Mouse (Mus musculus): ENCODE results near the gene Tbx21. TPM values are rescaled to one million over a fixed set of nuclear protein-coding genes. Genes with fewer than 3 reads are reported as not detected.
A peak's percentile ranks its signal among the peaks of the same experiment; 100 is the strongest.

Gene Tbx21
- polyA plus RNA-seq, 1 experiment from 2014 or later, result 0.14 TPM

DNA sequence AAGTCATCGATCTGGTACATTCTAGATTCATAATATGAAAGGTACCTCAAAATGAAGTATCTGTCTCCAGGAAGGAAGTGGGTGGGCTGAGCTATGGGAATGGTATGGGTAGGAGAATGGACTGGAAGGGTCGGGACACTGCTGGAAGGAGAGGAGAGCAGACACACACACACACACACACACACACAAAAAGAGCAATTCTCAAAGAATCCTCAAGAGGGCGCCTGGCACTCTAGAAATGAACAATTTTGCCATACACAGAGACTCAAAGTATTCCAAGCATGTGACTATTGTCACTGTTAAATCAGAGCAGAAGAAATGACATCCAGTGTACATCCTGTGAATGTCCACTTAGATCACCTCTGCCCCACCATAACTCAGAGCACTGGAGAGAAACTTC, 42.6 kb downstream of the Tbx21 start:
- Histone ChIP-seq H3K4me2 (replicated peaks; ENCODE audit: low read depth, low read length) (no peak overlapping the region), H3K9ac (replicated peaks; ENCODE audit: low read length) (no peak overlapping the region), H3K9me3 (ENCODE audit: low read length) (no peaks in the 10 kb centered on the region), H3K27ac (ENCODE audit: low read length) (no peak overlapping the region), H3K27me3 (ENCODE audit: insufficient read depth, low read length) (no peaks in the 10 kb centered on the region), H3K4me3 (ENCODE audit: low read length) (no peak overlapping the region), H3K4me1 (ENCODE audit: insufficient read depth, low read length) (no peaks in the 10 kb centered on the region), H3K36me3 (ENCODE audit: insufficient read depth, low read length) (0 out of 2 replicates have a peak, but pooled peaks cover 3% of the 10 kb centered on the region)
- 33% methylated on average over 3 of the region's 3 CpGs for WGBS
- ATAC-seq (ENCODE audit: low FRiP score, low TSS enrichment), result no peak

DNA sequence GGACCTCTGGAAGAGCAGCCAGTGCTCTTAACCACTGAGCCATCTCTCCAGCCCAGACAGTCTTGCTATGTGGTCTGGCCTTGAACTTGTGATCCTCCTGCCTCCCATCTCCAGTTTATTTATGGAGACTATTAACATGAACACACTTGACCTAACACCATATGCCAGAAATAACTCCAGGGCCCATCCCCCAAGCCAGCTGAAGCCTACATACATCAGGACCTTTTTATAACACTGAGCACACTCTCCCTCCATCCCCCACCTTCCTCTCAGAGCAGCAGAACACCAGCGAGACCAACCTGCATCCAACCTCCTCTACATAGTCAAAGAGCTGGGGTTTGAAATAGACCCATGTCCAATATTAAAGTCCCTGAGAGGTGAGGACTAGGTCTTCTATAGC, 44.0 kb downstream of the Tbx21 start:
- Histone ChIP-seq H3K4me2 (replicated peaks; ENCODE audit: low read depth, low read length) (no peak overlapping the region), H3K9me3 (ENCODE audit: low read length) (no peaks in the 10 kb centered on the region), H3K4me3 (ENCODE audit: low read length) (no peak overlapping the region), H3K36me3 (ENCODE audit: insufficient read depth, low read length) (peaks cover 6% of the 10 kb centered on the region; the same call in 1 of the 2 replicates), H3K9ac (replicated peaks; ENCODE audit: low read length) (no peak overlapping the region), H3K27ac (ENCODE audit: low read length) (no peak overlapping the region), H3K27me3 (ENCODE audit: insufficient read depth, low read length) (no peaks in the 10 kb centered on the region), H3K4me1 (ENCODE audit: insufficient read depth, low read length) (no peaks in the 10 kb centered on the region)
- 48% methylated on average over 1 of the region's 1 CpGs for WGBS
- no peak for ATAC-seq (ENCODE audit: low FRiP score, low TSS enrichment)

DNA sequence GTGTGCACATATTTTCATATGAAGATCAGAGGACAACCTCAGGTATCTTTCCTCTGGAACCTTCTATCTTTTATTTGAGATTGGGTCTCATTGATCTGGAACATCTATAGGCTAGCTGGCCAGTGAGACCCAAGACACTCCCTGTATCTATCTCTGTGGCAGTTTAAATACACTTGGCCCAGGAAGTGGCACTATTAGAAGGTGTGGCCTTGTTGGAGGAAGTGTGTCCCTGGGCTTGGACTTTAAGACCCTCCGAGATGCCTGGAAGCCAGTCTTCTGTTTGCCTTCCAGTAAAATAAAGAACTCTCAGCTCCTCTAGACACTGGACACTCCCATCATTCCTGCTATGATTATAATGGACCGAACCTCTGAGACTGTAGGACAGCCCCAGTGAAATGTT, 45.4 kb downstream of the Tbx21 start:
- WGBS, result 81% methylated on average over 2 of the region's 2 CpGs
- Histone ChIP-seq H3K4me3 (ENCODE audit: low read length) (no peak overlapping the region), H3K9ac (replicated peaks; ENCODE audit: low read length) (no peak overlapping the region), H3K4me2 (replicated peaks; ENCODE audit: low read depth, low read length) (no peak overlapping the region), H3K36me3 (ENCODE audit: insufficient read depth, low read length) (peaks cover 6% of the 10 kb centered on the region; the same call in 1 of the 2 replicates), H3K27ac (ENCODE audit: low read length) (no peak overlapping the region), H3K27me3 (ENCODE audit: insufficient read depth, low read length) (no peaks in the 10 kb centered on the region), H3K9me3 (ENCODE audit: low read length) (no peaks in the 10 kb centered on the region), H3K4me1 (ENCODE audit: insufficient read depth, low read length) (no peaks in the 10 kb centered on the region)
- no peak for ATAC-seq (ENCODE audit: low FRiP score, low TSS enrichment)

GRCm38 (mm10) chr11:97069333-97069732, 45.8 kb downstream of the Tbx21 start:
- H3K27ac ChIP-seq (ENCODE audit: low read length), result no peak overlapping the region
- 64% methylated on average over 1 of the region's 1 CpGs for WGBS
- H3K27me3 ChIP-seq (ENCODE audit: insufficient read depth, low read length), result no peaks in the 10 kb centered on the region
- no peak overlapping the region for H3K4me3 ChIP-seq (ENCODE audit: low read length)
- H3K4me2 ChIP-seq (replicated peaks; ENCODE audit: low read depth, low read length), result no peak overlapping the region
- H3K9ac ChIP-seq (replicated peaks; ENCODE audit: low read length), result no peak overlapping the region
- ATAC-seq (ENCODE audit: low FRiP score, low TSS enrichment), result no peak
- no peaks in the 10 kb centered on the region for H3K9me3 ChIP-seq (ENCODE audit: low read length)
- H3K36me3 ChIP-seq (ENCODE audit: insufficient read depth, low read length), result peaks cover 6% of the 10 kb centered on the region; the same call in 1 of the 2 replicates
- no peaks in the 10 kb centered on the region for H3K4me1 ChIP-seq (ENCODE audit: insufficient read depth, low read length)

GRCm38 (mm10) chr11:97066656-97067360, 48.3 kb downstream of the Tbx21 start:
- Histone ChIP-seq H3K4me1 (ENCODE audit: insufficient read depth, low read length) (no peaks in the 10 kb centered on the region), H3K9ac (replicated peaks; ENCODE audit: low read length) (no peak overlapping the region)
- 47% methylated on average over 22 of the region's 22 CpGs for WGBS

DNA sequence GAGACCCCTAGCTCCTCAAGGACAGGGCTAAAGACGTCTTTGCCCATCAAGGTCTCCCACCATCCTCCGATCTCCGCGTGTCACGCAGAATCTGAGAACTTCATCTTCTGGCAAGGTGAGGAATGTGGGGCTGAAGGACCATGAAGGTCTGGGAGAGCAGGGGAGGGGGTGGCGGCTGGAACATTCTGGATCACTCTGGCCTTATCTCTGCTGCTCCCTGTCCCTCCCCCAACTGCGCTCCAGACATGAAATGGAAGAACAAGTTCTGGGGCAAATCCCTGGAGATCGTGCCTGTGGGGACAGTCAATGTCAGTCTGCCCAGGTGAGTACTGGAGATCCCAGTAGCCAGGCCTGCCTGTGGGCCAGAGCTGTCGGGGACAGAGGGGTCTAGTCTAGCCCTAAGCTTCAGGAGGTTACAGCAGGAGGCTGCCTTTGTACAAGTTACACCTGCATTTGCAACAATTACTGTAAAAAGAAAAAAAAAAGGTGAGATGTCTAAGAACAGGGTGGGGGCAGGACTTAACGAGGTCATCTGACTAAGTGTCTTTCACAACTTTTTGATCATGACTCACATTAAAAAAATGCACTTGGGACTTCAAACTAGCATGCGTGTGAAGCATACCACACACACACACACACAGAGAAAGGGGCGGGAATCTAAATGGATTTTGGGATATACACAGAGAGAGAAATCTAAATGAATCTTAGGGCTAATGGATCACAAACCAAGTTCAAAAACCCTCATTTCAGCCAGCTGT, 49.4 kb downstream of the Tbx21 start:
- no peaks in the 10 kb centered on the region for H3K4me1 ChIP-seq (ENCODE audit: insufficient read depth, low read length)
- no peaks in the 10 kb centered on the region for H3K27me3 ChIP-seq (ENCODE audit: insufficient read depth, low read length)
- H3K4me3 ChIP-seq (ENCODE audit: low read length), result no peak overlapping the region
- no peaks in the 10 kb centered on the region for H3K9me3 ChIP-seq (ENCODE audit: low read length)
- no peak overlapping the region for H3K9ac ChIP-seq (replicated peaks; ENCODE audit: low read length)
- peaks cover 13% of the 10 kb centered on the region for H3K36me3 ChIP-seq (ENCODE audit: insufficient read depth, low read length)
- H3K4me2 ChIP-seq (replicated peaks; ENCODE audit: low read depth, low read length), result no peak overlapping the region
- H3K27ac ChIP-seq (ENCODE audit: low read length), result no peak overlapping the region
- no peak for ATAC-seq (ENCODE audit: low FRiP score, low TSS enrichment)
- WGBS, result 86% methylated on average over 12 of the region's 12 CpGs

More at GRCm38 (mm10) chr11:97066656-97067360, 48.3 kb downstream of the Tbx21 start:
- Histone ChIP-seq H3K27ac (ENCODE audit: low read length) (no peak overlapping the region), H3K4me2 (replicated peaks; ENCODE audit: low read depth, low read length) (no peak overlapping the region), H3K27me3 (ENCODE audit: insufficient read depth, low read length) (no peaks in the 10 kb centered on the region), H3K4me3 (ENCODE audit: low read length) (no peak overlapping the region), H3K9me3 (ENCODE audit: low read length) (no peaks in the 10 kb centered on the region), H3K36me3 (ENCODE audit: insufficient read depth, low read length) (peaks cover 6% of the 10 kb centered on the region; the same call in 1 of the 2 replicates)
- ATAC-seq (ENCODE audit: low FRiP score, low TSS enrichment), result no peak

GRCm38 (mm10) chr11:97063921-97064295, 51.2 kb downstream of the Tbx21 start:
- Histone ChIP-seq H3K27ac (ENCODE audit: low read length) (no peak overlapping the region), H3K9me3 (ENCODE audit: low read length) (no peaks in the 10 kb centered on the region), H3K27me3 (ENCODE audit: insufficient read depth, low read length) (no peaks in the 10 kb centered on the region), H3K4me3 (ENCODE audit: low read length) (no peak overlapping the region), H3K9ac (replicated peaks; ENCODE audit: low read length) (no peak overlapping the region), H3K36me3 (ENCODE audit: insufficient read depth, low read length) (peaks cover 23% of the 10 kb centered on the region), H3K4me2 (replicated peaks; ENCODE audit: low read depth, low read length) (no peak overlapping the region), H3K4me1 (ENCODE audit: insufficient read depth, low read length) (no peaks in the 10 kb centered on the region)
- ATAC-seq (ENCODE audit: low FRiP score, low TSS enrichment), result no peak
- WGBS, result 81% methylated on average over 3 of the region's 3 CpGs

DNA sequence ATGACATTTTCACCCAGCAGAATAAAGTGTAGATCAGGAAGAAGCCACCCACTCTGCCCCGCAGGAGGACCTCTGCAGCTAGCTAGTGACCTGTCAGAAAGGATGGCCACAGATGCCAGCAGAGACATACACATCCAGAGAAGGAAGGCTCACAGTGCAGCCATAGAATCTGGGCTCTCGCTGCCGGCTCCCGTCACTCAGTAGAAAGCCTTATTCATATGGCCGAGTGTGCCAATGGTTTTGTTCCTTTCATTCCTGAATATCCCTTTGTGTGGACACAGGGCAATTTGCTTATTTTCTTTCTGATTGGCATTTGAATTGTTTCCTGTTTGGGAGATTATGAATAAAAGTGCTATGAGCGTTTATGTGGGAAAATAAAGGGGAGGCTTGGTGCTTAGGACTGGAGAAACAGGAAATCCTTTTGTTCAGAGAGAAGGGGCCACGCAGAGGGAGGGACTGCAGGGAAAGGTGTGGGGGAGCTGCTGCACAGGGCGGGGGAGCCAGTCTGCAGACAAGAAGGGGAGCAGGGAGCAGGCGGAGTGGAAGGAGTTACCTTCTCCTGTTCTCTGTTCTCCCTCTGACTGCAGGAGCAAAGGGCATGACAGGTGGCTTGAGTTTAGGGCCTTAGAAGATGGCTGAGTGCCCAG, 51.7 kb downstream of the Tbx21 start:
- H3K27me3 ChIP-seq (ENCODE audit: insufficient read depth, low read length), result no peaks in the 10 kb centered on the region
- H3K4me2 ChIP-seq (replicated peaks; ENCODE audit: low read depth, low read length), result no peak overlapping the region
- no peaks in the 10 kb centered on the region for H3K4me1 ChIP-seq (ENCODE audit: insufficient read depth, low read length)
- H3K9ac ChIP-seq (replicated peaks; ENCODE audit: low read length), result no peak overlapping the region; the same call in 1 of the 2 replicates
- H3K36me3 ChIP-seq (ENCODE audit: insufficient read depth, low read length), result peaks cover 23% of the 10 kb centered on the region
- 41% methylated on average over 9 of the region's 9 CpGs for WGBS
- H3K4me3 ChIP-seq (ENCODE audit: low read length), result no peak overlapping the region
- no peaks in the 10 kb centered on the region for H3K9me3 ChIP-seq (ENCODE audit: low read length)
- ATAC-seq (ENCODE audit: low FRiP score, low TSS enrichment), result no peak
- peak overlapping the region; percentile 69 for H3K27ac ChIP-seq (ENCODE audit: low read length)

DNA sequence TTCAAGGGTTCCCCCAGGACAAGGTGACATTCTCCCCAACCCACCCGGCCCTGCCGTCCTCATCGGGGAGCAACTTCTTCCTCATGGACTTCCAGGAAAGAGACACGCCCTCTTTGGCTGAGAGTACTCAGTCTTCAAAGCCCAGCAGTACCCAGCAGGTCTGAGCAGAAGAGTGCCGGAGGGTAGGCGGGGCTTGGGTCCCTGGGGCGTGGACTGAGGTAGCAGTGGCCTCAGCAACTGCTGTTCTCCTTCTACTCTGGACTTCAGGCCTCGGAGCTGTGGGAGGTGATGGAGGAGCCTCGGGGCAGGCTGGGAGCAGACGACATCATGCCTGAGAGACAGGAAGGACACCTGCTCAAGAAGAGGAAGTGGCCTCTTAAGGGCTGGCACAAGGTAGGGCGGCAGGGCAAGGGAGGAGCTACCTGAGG, 62.9 kb downstream of the Tbx21 start:
- peaks cover 15% of the 10 kb centered on the region for H3K4me1 ChIP-seq (ENCODE audit: insufficient read depth, low read length)
- peaks cover 41% of the 10 kb centered on the region for H3K36me3 ChIP-seq (ENCODE audit: insufficient read depth, low read length)
- peak; percentile 20 for ATAC-seq (ENCODE audit: low FRiP score, low TSS enrichment)
- H3K9ac ChIP-seq (replicated peaks; ENCODE audit: low read length), result peak overlapping the region; percentile 79; the same call in 1 of the 2 replicates
- H3K4me3 ChIP-seq (ENCODE audit: low read length), result no peak overlapping the region
- no peaks in the 10 kb centered on the region for H3K27me3 ChIP-seq (ENCODE audit: insufficient read depth, low read length)
- no peaks in the 10 kb centered on the region for H3K9me3 ChIP-seq (ENCODE audit: low read length)
- peak overlapping the region; percentile 91; the same call in 1 of the 2 replicates for H3K4me2 ChIP-seq (replicated peaks; ENCODE audit: low read depth, low read length)
- H3K27ac ChIP-seq (ENCODE audit: low read length), result no peak overlapping the region
- WGBS, result 23% methylated on average over 11 of the region's 11 CpGs
